In genomic region chr7:140707536-140708284, GRCm38 (mm10) we compare ENCODE assay signal across 34 mouse cellular contexts. TPM values are rescaled to one million over a fixed set of nuclear protein-coding genes. Genes with fewer than 3 reads are reported as not detected.
DNase-seq lines count a peak whose midpoint lies in the region; TF ChIP-seq lines count a peak whose summit lies in the region.
"Had no signal": no experiment of that assay in that cellular context is flagged by ENCODE, and none has a peak within 500 bp of the region (broad histone marks: within the 10 kb centered on the region; RNA-seq: fewer than 3 reads in every experiment).

No protein-coding gene starts in this region.

- DNase-seq in adrenal gland, adult 2 months = peak; percentile 3
- DNase-seq in adrenal gland, postnatal 4 days (ENCODE audit: low spot score in 2 of 2) = no peak
- peak; percentile 83 for DNase-seq in heart, adult 11 months
- DNase-seq in heart, postnatal 25 days (ENCODE audit: low spot score) = no peak
- no peak for DNase-seq in testis, postnatal 10 days (ENCODE audit: low spot score)
- no peak for DNase-seq in Muller cell, postnatal 12 days (ENCODE audit: inconsistent ontology term)
- no peak for DNase-seq in cerebellum, postnatal 4 days (ENCODE audit: low spot score in 2 of 2)
- DNase-seq: adrenal gland, postnatal 10 days; cerebellum, adult 11-12 months; cerebellum, adult 8-10 months; cerebellum, postnatal 10 days; cerebellum, postnatal 36 days; gastrocnemius, adult 2 months; gastrocnemius, postnatal 14 days; heart, adult 2 months; heart, postnatal 14 days had no signal

- no peak for TF ChIP-seq CTCF in testis, adult 2 months (IDR thresholded peaks at IDR 0.05; ENCODE audit: control insufficient read depth, insufficient read depth, insufficient replicate concordance, low read depth, low read length)

- intact Hi-C loops in heart, postnatal 25 days (cut with DNase I) = no loop called here

- peak overlapping the region; percentile 45; the same call in 1 of the 2 replicates for H3K27ac ChIP-seq in testis, adult 2 months (ENCODE audit: control insufficient read depth, insufficient read depth, low read depth, low read length)
- H3K27ac ChIP-seq: gastrocnemius, adult 2 months; heart, adult 2 months; heart, embryonic 10.5 days; heart, embryonic 13.5 days; hindbrain, embryonic 12.5 days; hindbrain, embryonic 15.5 days had no signal

- no peak overlapping the region for H3K4me3 ChIP-seq in testis, adult 2 months (ENCODE audit: control insufficient read depth, low read depth, low read length)
- H3K4me3 ChIP-seq: gastrocnemius, adult 2 months; heart, adult 2 months; heart, embryonic 10.5 days; heart, embryonic 13.5 days; hindbrain, embryonic 12.5 days; hindbrain, embryonic 15.5 days had no signal

- no peaks in the 10 kb centered on the region for H3K27me3 ChIP-seq in testis, adult 2 months (ENCODE audit: control insufficient read depth, insufficient read depth, low read length)
- H3K27me3 ChIP-seq: heart, embryonic 13.5 days; hindbrain, embryonic 12.5 days; hindbrain, embryonic 15.5 days; Patski had no signal

- no peak for TF ChIP-seq POLR2A in testis, adult 2 months (IDR thresholded peaks at IDR 0.05; ENCODE audit: control insufficient read depth, low read depth, low read length)

- H3K4me1 ChIP-seq in testis, adult 2 months (ENCODE audit: control insufficient read depth, insufficient read depth, low read length) = no peaks in the 10 kb centered on the region
- H3K4me1 ChIP-seq: heart, embryonic 10.5 days; heart, embryonic 13.5 days; hindbrain, embryonic 12.5 days; hindbrain, embryonic 15.5 days had no signal

- no peaks in the 10 kb centered on the region for H3K36me3 ChIP-seq in testis, adult 2 months (ENCODE audit: control insufficient read depth, insufficient read depth, low read length)
- H3K36me3 ChIP-seq: heart, embryonic 10.5 days; heart, embryonic 13.5 days; hindbrain, embryonic 12.5 days; hindbrain, embryonic 15.5 days had no signal

RNA-seq across cellular contexts. Expression of gene Olfr541, which starts 10.6 kb away (rescaled TPM):
- total RNA-seq in adrenal gland, adult 2 months (2021) = not detected
- not detected in 2 replicates for polyA plus RNA-seq in adrenal gland, adult 2 months (2012; rRNA removed)
- not detected for total RNA-seq in adrenal gland, postnatal 4 days (2021)
- not detected for total RNA-seq in heart, postnatal 25 days (2021)
- polyA plus RNA-seq in testis, adult 2 months (2012; rRNA removed) = not detected in 2 replicates
- total RNA-seq: adrenal gland, postnatal 10 days; ES-E14; forebrain, postnatal 0 days; gastrocnemius, adult 2 months; gastrocnemius, postnatal 14 days; gastrocnemius, postnatal 4 days; heart, adult 2 months; heart, postnatal 14 days; hematopoietic stem cell, adult 5-6 weeks had no signal
- polyA plus RNA-seq: brain, embryonic 14.5 days; embryonic facial prominence, embryonic 14.5 days; forebrain, embryonic 11.5 days; forebrain, embryonic 14.5 days; forebrain, postnatal 0 days; frontal cortex, adult 2 months; heart, adult 2 months; heart, embryonic 10.5 days; heart, embryonic 13.5 days; heart, embryonic 16.5 days; hindbrain, embryonic 12.5 days; hindbrain, embryonic 15.5 days; intestine, embryonic 14.5 days; intestine, postnatal 0 days; Patski had no signal

RNA-seq across cellular contexts. Expression of gene Olfr45, which starts 26.0 kb away (rescaled TPM):
- not detected for total RNA-seq in adrenal gland, adult 2 months (2021)
- not detected in 2 replicates for polyA plus RNA-seq in adrenal gland, adult 2 months (2012; rRNA removed)
- total RNA-seq in adrenal gland, postnatal 4 days (2021) = not detected
- not detected for total RNA-seq in heart, postnatal 25 days (2021)
- polyA plus RNA-seq in testis, adult 2 months (2012; rRNA removed) = not detected in 2 replicates
- total RNA-seq: adrenal gland, postnatal 10 days; ES-E14; forebrain, postnatal 0 days; gastrocnemius, adult 2 months; gastrocnemius, postnatal 14 days; gastrocnemius, postnatal 4 days; heart, adult 2 months; heart, postnatal 14 days; hematopoietic stem cell, adult 5-6 weeks had no signal
- polyA plus RNA-seq: brain, embryonic 14.5 days; embryonic facial prominence, embryonic 14.5 days; forebrain, embryonic 11.5 days; forebrain, embryonic 14.5 days; forebrain, postnatal 0 days; frontal cortex, adult 2 months; heart, adult 2 months; heart, embryonic 10.5 days; heart, embryonic 13.5 days; heart, embryonic 16.5 days; hindbrain, embryonic 12.5 days; hindbrain, embryonic 15.5 days; intestine, embryonic 14.5 days; intestine, postnatal 0 days; Patski had no signal

RNA-seq across cellular contexts. Expression of gene Olfr539, which starts 48.0 kb away (rescaled TPM):
- under 1 TPM in 1 of 2 experiments, not detected in 1; 0.03 TPM for total RNA-seq in adrenal gland, adult 2 months (2021)
- not detected in 2 replicates for polyA plus RNA-seq in adrenal gland, adult 2 months (2012; rRNA removed)
- total RNA-seq in adrenal gland, postnatal 4 days (2021) = not detected
- total RNA-seq in heart, postnatal 25 days (2021) = not detected
- 0.65 and 0.82 TPM in 2 replicates for polyA plus RNA-seq in testis, adult 2 months (2012; rRNA removed)
- total RNA-seq: adrenal gland, postnatal 10 days; gastrocnemius, adult 2 months; gastrocnemius, postnatal 14 days; heart, adult 2 months; heart, postnatal 14 days; hematopoietic stem cell, adult 5-6 weeks had no signal
- polyA plus RNA-seq: embryonic facial prominence, embryonic 14.5 days; forebrain, embryonic 11.5 days; forebrain, embryonic 14.5 days; heart, adult 2 months; heart, embryonic 10.5 days; heart, embryonic 13.5 days; heart, embryonic 16.5 days; hindbrain, embryonic 12.5 days; hindbrain, embryonic 15.5 days; intestine, embryonic 14.5 days; intestine, postnatal 0 days; Patski had no signal

RNA-seq across cellular contexts. Expression of gene Cyp2e1, which starts 55.8 kb away (rescaled TPM):
- 1,000 to 10,000 TPM in 1 of 2 experiments, 100 to 1,000 TPM in 1; 264 to 1,313 TPM for total RNA-seq in adrenal gland, adult 2 months (2021)
- 19.3 and 45.7 TPM in 2 replicates for polyA plus RNA-seq in adrenal gland, adult 2 months (2012; rRNA removed)
- 100 to 1,000 TPM in 1 of 2 experiments, 1 to 10 TPM in 1; 4.1 to 138 TPM for total RNA-seq in adrenal gland, postnatal 4 days (2021)
- total RNA-seq in heart, postnatal 25 days (2021) = 1 to 10 TPM; 6.3 to 6.9 TPM
- polyA plus RNA-seq in testis, adult 2 months (2012; rRNA removed) = 0.33 and 0.84 TPM in 2 replicates
- total RNA-seq: ES-E14; forebrain, postnatal 0 days; hematopoietic stem cell, adult 5-6 weeks had no signal
- polyA plus RNA-seq: brain, embryonic 14.5 days; embryonic facial prominence, embryonic 14.5 days; forebrain, embryonic 11.5 days; forebrain, embryonic 14.5 days; forebrain, postnatal 0 days; heart, embryonic 10.5 days; heart, embryonic 13.5 days; heart, embryonic 16.5 days; hindbrain, embryonic 12.5 days; hindbrain, embryonic 15.5 days; intestine, embryonic 14.5 days; intestine, postnatal 0 days; Patski had no signal

Comparison
In these comparisons a context has a peak if more than half of its experiments do, and no peak if none do; other contexts are left out.
1. DNase-seq: peak in adrenal gland, adult 2 months (single experiment) and heart, adult 11 months (single experiment); none in adrenal gland, postnatal 4 days (0 of 2), heart, postnatal 25 days (single experiment), testis, postnatal 10 days (single experiment), Muller cell, postnatal 12 days (single experiment) and cerebellum, postnatal 4 days (0 of 2).